Mouse (Mus musculus) C2C12 (cell line): ENCODE results near the gene Tet1. TPM values are rescaled to one million over a fixed set of nuclear protein-coding genes. Genes with fewer than 3 reads are reported as not detected.

Experiments
- H3K27me3 ChIP-seq: one replicate; pipeline ENCODE4 v1.6.1; 2011; ENCODE audit not compliant: control insufficient read depth, insufficient read depth, insufficient read length
- H3K36me3 ChIP-seq: one replicate; pipeline ENCODE4 v1.6.1; 2011; ENCODE audit not compliant: control insufficient read depth, insufficient read depth
- H3K4me3 ChIP-seq: one replicate; pipeline ENCODE4 v1.5.1; 2011; ENCODE audit warnings: mild to moderate bottlenecking, control low read depth; ENCODE audit not compliant: poor library complexity, insufficient read depth, severe bottlenecking
- H3K79me2 ChIP-seq: one replicate; pipeline ENCODE4 v1.6.1; 2011; ENCODE audit not compliant: control insufficient read depth, insufficient read depth
- H3K79me3 ChIP-seq: one replicate; pipeline ENCODE4 v1.6.1; 2011; ENCODE audit warnings: low read depth, control low read depth
- H3ac ChIP-seq: one replicate; pipeline ENCODE3; 2011; ENCODE audit warnings: low read depth; ENCODE audit not compliant: control insufficient read depth, insufficient read length
- CEBPB ChIP-seq: IDR thresholded peaks from one replicate; pipeline ENCODE4 v1.6.1; 2011; ENCODE audit warnings: low read depth, mild to moderate bottlenecking, control low read depth, moderate library complexity
- CTCF ChIP-seq: IDR thresholded peaks from one replicate; pipeline ENCODE4 v1.5.1; 2011; ENCODE audit not compliant: control insufficient read depth, insufficient read depth, insufficient read length
- FOSL1 ChIP-seq: IDR thresholded peaks from one replicate; pipeline ENCODE4 v1.8.0; 2011; ENCODE audit warnings: mild to moderate bottlenecking, low read length; ENCODE audit not compliant: poor library complexity, insufficient read depth, severe bottlenecking
- MAX ChIP-seq: IDR thresholded peaks from one replicate; pipeline ENCODE4 v1.6.1; 2011; ENCODE audit warnings: mild to moderate bottlenecking, control low read depth
- MYOD1 ChIP-seq: IDR thresholded peaks from one replicate; pipeline ENCODE4 v1.6.1; 2011; ENCODE audit warnings: low read depth; ENCODE audit not compliant: control insufficient read depth, insufficient read length
- MYOG ChIP-seq: IDR thresholded peaks from one replicate; pipeline ENCODE4 v1.6.1; 2011; ENCODE audit not compliant: control insufficient read depth, insufficient read length; ENCODE audit errors: extremely low read depth
- USF1 ChIP-seq: IDR thresholded peaks from one replicate; pipeline ENCODE4 v1.6.1; 2011; ENCODE audit warnings: low read depth, mild to moderate bottlenecking, control low read depth, moderate library complexity
- polyA plus RNA-seq: library from polyadenylated mRNA; unstranded; fragments of >200 nt; fragmentation: generic; extraction: Trizol; gene quantifications from one replicate; pipeline ENCODE4 v1.2.1, GENCODE M21; 2012; ENCODE audit warnings: missing spikeins

Gene Tet1
- polyA plus RNA-seq, 1 experiment = 0.29 TPM

GRCm38 (mm10) chr10:62901826-62902225 is 7.0 kb downstream of the Tet1 start:
- Histone ChIP-seq H3K4me3 (no peak overlapping the region), H3K79me3 (no peaks in the 10 kb centered on the region), H3ac (no peak overlapping the region), H3K36me3 (no peaks in the 10 kb centered on the region), H3K27me3 (no peaks in the 10 kb centered on the region), H3K79me2 (no peaks in the 10 kb centered on the region)
- no peak for TF ChIP-seq FOSL1
- TF ChIP-seq CTCF = no peak
- no peak for TF ChIP-seq MYOG
- no peak for TF ChIP-seq MAX
- TF ChIP-seq CEBPB = no peak
- no peak for TF ChIP-seq USF1
- TF ChIP-seq MYOD1 = no peak

GRCm38 (mm10) chr10:62900144-62900543 is 8.7 kb downstream of the Tet1 start:
- Histone ChIP-seq H3K4me3 (no peak overlapping the region), H3ac (no peak overlapping the region), H3K36me3 (no peaks in the 10 kb centered on the region), H3K27me3 (no peaks in the 10 kb centered on the region), H3K79me3 (no peaks in the 10 kb centered on the region), H3K79me2 (no peaks in the 10 kb centered on the region)
- TF ChIP-seq CTCF (no peak), MAX (no peak), MYOG (no peak), CEBPB (no peak), FOSL1 (no peak), MYOD1 (no peak), USF1 (no peak)

GRCm38 (mm10) chr10:62898061-62898460 is 10.7 kb downstream of the Tet1 start:
- H3K79me3 ChIP-seq = no peaks in the 10 kb centered on the region
- no peak overlapping the region for H3K4me3 ChIP-seq
- H3K27me3 ChIP-seq = no peaks in the 10 kb centered on the region
- TF ChIP-seq MYOG = no peak
- no peak for TF ChIP-seq MAX
- no peak for TF ChIP-seq CEBPB
- no peak for TF ChIP-seq CTCF
- TF ChIP-seq MYOD1 = no peak
- TF ChIP-seq FOSL1 = no peak
- no peak for TF ChIP-seq USF1
- H3ac ChIP-seq = no peak overlapping the region
- H3K36me3 ChIP-seq = no peaks in the 10 kb centered on the region
- H3K79me2 ChIP-seq = no peaks in the 10 kb centered on the region

GRCm38 (mm10) chr10:62897437-62897836 is 11.4 kb downstream of the Tet1 start:
- no peaks in the 10 kb centered on the region for H3K27me3 ChIP-seq
- H3K79me2 ChIP-seq = no peaks in the 10 kb centered on the region
- no peaks in the 10 kb centered on the region for H3K36me3 ChIP-seq
- no peaks in the 10 kb centered on the region for H3K79me3 ChIP-seq
- H3ac ChIP-seq = no peak overlapping the region
- TF ChIP-seq MAX (no peak), MYOG (no peak)
- H3K4me3 ChIP-seq = no peak overlapping the region

- no peak for TF ChIP-seq FOSL1
- no peak for TF ChIP-seq MYOD1
- TF ChIP-seq MYOG = no peak
- no peak for TF ChIP-seq CEBPB
- no peak for TF ChIP-seq CTCF
- no peak for TF ChIP-seq MAX
- no peak for TF ChIP-seq USF1
- H3K79me3 ChIP-seq = no peaks in the 10 kb centered on the region
- H3K79me2 ChIP-seq = no peaks in the 10 kb centered on the region
- H3K4me3 ChIP-seq = no peak overlapping the region
- no peak overlapping the region for H3ac ChIP-seq
- H3K36me3 ChIP-seq = no peaks in the 10 kb centered on the region
- no peaks in the 10 kb centered on the region for H3K27me3 ChIP-seq
Measured at GRCm38 (mm10) chr10:62896774-62897173, 12.0 kb downstream of the Tet1 start.

- H3K4me3 ChIP-seq = no peak overlapping the region
- no peaks in the 10 kb centered on the region for H3K79me2 ChIP-seq
Measured at GRCm38 (mm10) chr10:62896035-62896434, 12.8 kb downstream of the Tet1 start.

More at GRCm38 (mm10) chr10:62896035-62896434, 12.8 kb downstream of the Tet1 start:
- Histone ChIP-seq H3ac (no peak overlapping the region), H3K27me3 (no peaks in the 10 kb centered on the region), H3K79me3 (no peaks in the 10 kb centered on the region), H3K36me3 (no peaks in the 10 kb centered on the region)
- TF ChIP-seq MAX (no peak), MYOD1 (no peak), USF1 (no peak), CEBPB (no peak), CTCF (no peak), FOSL1 (no peak), MYOG (no peak)
